Mouse (Mus musculus) telencephalon, adult 2 months (tissue): ENCODE data around the gene Hrh1.

ENCODE experiments used
- DNase-seq: peaks from one replicate; pipeline ENCODE4 v3.0.0-alpha.2; 2011; ENCODE audit warnings: low read depth, low spot score

Gene Hrh1

GRCm38 (mm10) chr6:114397691-114398217 is at the start of gene Hrh1:
Gene Hrh1, plus strand, starts transcription at chr6:114397936.
- no peak for DNase-seq

GRCm38 (mm10) chr6:114354635-114355034 is 43.1 kb upstream of the Hrh1 start:
- peak; percentile 58 for DNase-seq

- no peak for DNase-seq
Measured at GRCm38 (mm10) chr6:114358171-114358570, 39.6 kb upstream of the Hrh1 start.

GRCm38 (mm10) chr6:114362355-114362754 is 35.4 kb upstream of the Hrh1 start:
- DNase-seq: no peak

GRCm38 (mm10) chr6:114363740-114364139 is 34.0 kb upstream of the Hrh1 start:
- no peak for DNase-seq

- no peak for DNase-seq
Measured at GRCm38 (mm10) chr6:114364734-114365133, 33.0 kb upstream of the Hrh1 start.

- DNase-seq: no peak
Measured at GRCm38 (mm10) chr6:114366191-114366590, 31.5 kb upstream of the Hrh1 start.

- peak; percentile 89 for DNase-seq
Measured at GRCm38 (mm10) chr6:114367681-114368080, 30.1 kb upstream of the Hrh1 start.

- no peak for DNase-seq
Measured at GRCm38 (mm10) chr6:114368196-114368595, 29.5 kb upstream of the Hrh1 start.

GRCm38 (mm10) chr6:114372741-114373140 is 25.0 kb upstream of the Hrh1 start:
- no peak for DNase-seq

GRCm38 (mm10) chr6:114380872-114381271 is 16.9 kb upstream of the Hrh1 start:
- DNase-seq: no peak

- no peak for DNase-seq
Measured at GRCm38 (mm10) chr6:114387320-114387719, 10.4 kb upstream of the Hrh1 start.

- no peak for DNase-seq
Measured at GRCm38 (mm10) chr6:114387855-114388254, 9.9 kb upstream of the Hrh1 start.

- no peak for DNase-seq
Measured at GRCm38 (mm10) chr6:114390129-114390528, 7.6 kb upstream of the Hrh1 start.

GRCm38 (mm10) chr6:114394982-114395381 is 2.8 kb upstream of the Hrh1 start:
- DNase-seq: no peak

GRCm38 (mm10) chr6:114396605-114397004 is 1.1 kb upstream of the Hrh1 start:
- no peak for DNase-seq

- DNase-seq: no peak
Measured at GRCm38 (mm10) chr6:114397280-114397679, 456 bp upstream of the Hrh1 start.

GRCm38 (mm10) chr6:114398626-114399025 is 890 bp downstream of the Hrh1 start:
- no peak for DNase-seq

GRCm38 (mm10) chr6:114400387-114400786 is 2.7 kb downstream of the Hrh1 start:
- DNase-seq: no peak

GRCm38 (mm10) chr6:114400841-114401240 is 3.1 kb downstream of the Hrh1 start:
- DNase-seq: no peak

GRCm38 (mm10) chr6:114402161-114402560 is 4.4 kb downstream of the Hrh1 start:
- no peak for DNase-seq

- DNase-seq: no peak
Measured at GRCm38 (mm10) chr6:114403632-114404031, 5.9 kb downstream of the Hrh1 start.

- DNase-seq: no peak
Measured at GRCm38 (mm10) chr6:114404128-114404527, 6.4 kb downstream of the Hrh1 start.

- peak; percentile 58 for DNase-seq
Measured at GRCm38 (mm10) chr6:114404774-114405468, 7.2 kb downstream of the Hrh1 start.
